Mouse (Mus musculus) midbrain, embryonic 14.5 days (tissue): ENCODE results near the gene Vmn1r122. TPM values are rescaled to one million over a fixed set of nuclear protein-coding genes. Genes with fewer than 3 reads are reported as not detected.
"Not testable (repeated sequence)": the region's sequence is repeated elsewhere in the genome, so short reads cannot be mapped to it uniquely, and the experiment has no call there.

Experiments used
- ATAC-seq: fragments of 200-750 bp; cut with Nextera tagmentation; 2 replicates; pipeline ENCODE4 v1.8.0; 2017; ENCODE audit warnings: moderate number of reproducible peaks, moderate library complexity; ENCODE audit not compliant: low FRiP score, low TSS enrichment
- DNase-seq: peaks from one replicate; pipeline ENCODE4 v3.0.0-alpha.2; 2015
- H3K27ac ChIP-seq: fragments of 300-500 bp; sonication (generic); replicated peaks from 2 replicates; pipeline ENCODE4 v1.5.1; 2014; ENCODE audit warnings: mild to moderate bottlenecking, low read depth, low read length, moderate library complexity
- H3K27me3 ChIP-seq: fragments of 300-500 bp; sonication (generic); 2 replicates; pipeline ENCODE4 v1.6.1; 2014; ENCODE audit warnings: low read length, control low read depth, mixed read lengths; ENCODE audit not compliant: control insufficient read depth, insufficient read depth
- H3K36me3 ChIP-seq: fragments of 300-500 bp; sonication (generic); 2 replicates; pipeline ENCODE4 v1.6.1; 2014; ENCODE audit warnings: low read length, control low read depth; ENCODE audit not compliant: control insufficient read depth, insufficient read depth
- H3K4me1 ChIP-seq: fragments of 300-500 bp; sonication (generic); 2 replicates; pipeline ENCODE4 v1.6.1; 2014; ENCODE audit warnings: mild to moderate bottlenecking, antibody characterized with exemption, low read length, control low read depth; ENCODE audit not compliant: control insufficient read depth, insufficient read depth
- H3K4me2 ChIP-seq: fragments of 300-500 bp; sonication (generic); 2 replicates; pipeline ENCODE4 v1.6.1; 2014; ENCODE audit warnings: mild to moderate bottlenecking, low read length, moderate library complexity
- H3K4me3 ChIP-seq: fragments of 300-500 bp; sonication (generic); replicated peaks from 2 replicates; pipeline ENCODE4 v1.5.1; 2014; ENCODE audit warnings: low read depth, low read length
- H3K9ac ChIP-seq: fragments of 300-500 bp; sonication (generic); replicated peaks from 2 replicates; pipeline ENCODE4 v1.6.1; 2014; ENCODE audit warnings: mild to moderate bottlenecking, low read length, moderate library complexity
- H3K9me3 ChIP-seq: fragments of 300-500 bp; sonication (generic); 2 replicates; pipeline ENCODE4 v1.6.1; 2016; ENCODE audit warnings: low read length, control low read depth, mixed read lengths; ENCODE audit not compliant: control insufficient read depth
- WGBS: fragments of 180-500 bp; shearing (Covaris S2); extraction: QIAGEN DNeasy Blood & Tissue Kit; methylation state at CpG from one replicate; pipeline ENCODE4 v1.1.7; 2014; 5-methylcytosine and 5-hydroxymethylcytosine counted together
- polyA plus RNA-seq: library from polyadenylated mRNA; unstranded; fragments of >200 nt; fragmentation: Nextera tagmentation; extraction: Ambion mirVana; gene quantifications from 2 replicates; pipeline ENCODE4 v1.2.1, GENCODE M21; 2014

The Vmn1r122 gene
- polyA plus RNA-seq, result not detected in 2 replicates

- H3K27ac ChIP-seq, H3K9ac ChIP-seq, H3K4me1 ChIP-seq, H3K9me3 ChIP-seq, ATAC-seq, DNase-seq, H3K36me3 ChIP-seq, H3K4me3 ChIP-seq, H3K4me2 ChIP-seq, H3K27me3 ChIP-seq: not testable (repeated sequence)
- WGBS, result 56% methylated on average over 2 of the region's 3 CpGs
Measured at GRCm38 (mm10) chr7:21134028-21134427, at the start of gene Vmn1r122. Gene Vmn1r122, minus strand, starts transcription at chr7:21134128.

DNA sequence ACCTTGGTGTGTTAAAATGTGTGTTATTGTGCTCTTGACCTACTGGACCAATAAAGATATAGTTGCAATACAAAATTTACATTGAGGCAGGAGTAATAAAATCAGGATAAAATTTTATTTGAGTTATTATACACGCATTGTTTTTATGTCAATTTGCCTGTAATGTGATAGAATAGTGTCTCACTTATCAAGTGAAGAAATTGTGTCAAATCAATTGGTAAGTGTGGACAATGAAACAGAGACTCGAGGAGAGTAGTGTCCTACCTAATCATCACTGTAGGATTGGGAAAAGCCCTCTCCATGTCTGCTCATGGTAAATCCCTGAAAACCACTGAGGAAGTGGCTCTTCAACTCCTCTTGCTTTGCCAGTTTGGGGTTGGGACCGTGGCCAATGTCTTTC is 28.0 kb upstream of the Vmn1r122 start, which contains the start of gene Vmn1r123:
Vmn1r123 (plus strand) TSS at position 301 of the 400 bp plus-strand sequence.
- not testable (repeated sequence) for H3K36me3 ChIP-seq, DNase-seq, H3K27me3 ChIP-seq, ATAC-seq, H3K9me3 ChIP-seq, H3K4me1 ChIP-seq, H3K4me3 ChIP-seq, H3K9ac ChIP-seq, H3K4me2 ChIP-seq, H3K27ac ChIP-seq
- 45% methylated on average over 1 of the region's 3 CpGs for WGBS

- not testable (repeated sequence) for H3K36me3 ChIP-seq, H3K9ac ChIP-seq, DNase-seq, H3K4me2 ChIP-seq, H3K9me3 ChIP-seq, H3K27ac ChIP-seq, ATAC-seq, H3K4me3 ChIP-seq, H3K27me3 ChIP-seq, H3K4me1 ChIP-seq
- WGBS, result 65% methylated on average over 4 of the region's 5 CpGs
Measured at GRCm38 (mm10) chr7:21098413-21098812, 35.5 kb downstream of the Vmn1r122 start, which contains the start of gene Vmn1r121. Gene Vmn1r121, minus strand, starts transcription at chr7:21098513.

Other genes with a start within 250 kb of the Vmn1r122 start
- not detected in 2 replicates for gene Vmn1r118, start 221.8 kb downstream of the Vmn1r122 start, polyA plus RNA-seq
- not detected in 2 replicates for gene Vmn1r119, start 121.7 kb downstream of the Vmn1r122 start, polyA plus RNA-seq
- not detected in 2 replicates for gene Vmn1r120, start 80.3 kb downstream of the Vmn1r122 start, polyA plus RNA-seq
- gene Vmn1r121, start 35.6 kb downstream of the Vmn1r122 start, polyA plus RNA-seq, result not detected in 2 replicates
- gene Vmn1r123, start 28.1 kb upstream of the Vmn1r122 start, polyA plus RNA-seq, result not detected in 2 replicates
- gene Gm5157, start 56.3 kb upstream of the Vmn1r122 start, polyA plus RNA-seq, result not detected in 2 replicates
- not detected in 2 replicates for gene Vmn1r124, start 126.5 kb upstream of the Vmn1r122 start, polyA plus RNA-seq
- gene Vmn1r125, start 138.1 kb upstream of the Vmn1r122 start, polyA plus RNA-seq, result not detected in 2 replicates
- not detected in 2 replicates for gene Vmn1r126, start 167.3 kb upstream of the Vmn1r122 start, polyA plus RNA-seq
- not detected in 2 replicates for gene Vmn1r127, start 185.7 kb upstream of the Vmn1r122 start, polyA plus RNA-seq
- gene Vmn1r128, start 215.2 kb upstream of the Vmn1r122 start, polyA plus RNA-seq, result not detected in 2 replicates
- gene Vmn1r129, start 227.2 kb upstream of the Vmn1r122 start, polyA plus RNA-seq, result not detected in 2 replicates